Mouse (Mus musculus) gastrocnemius, adult 8-10 months (tissue): ENCODE data around the gene Gm648. TPM values are rescaled to one million over a fixed set of nuclear protein-coding genes. Genes with fewer than 3 reads are reported as not detected.
"Not testable (repeated sequence)": the region's sequence is repeated elsewhere in the genome, so short reads cannot be mapped to it uniquely, and the experiment has no call there.

ENCODE experiments used
- DNase-seq, 2 experiments: peaks; one replicate each; pipeline ENCODE4 v3.0.0; 2022; ENCODE audit warnings: low spot score in 2 of 2
- microRNA-seq: library from miRNA; unstranded; fragments of <30 nt; microRNA quantifications from one replicate; pipeline ENCODE4 v1.2.0, GENCODE M21; 2022
- total RNA-seq, 4 experiments: library from RNA; stranded (reverse); gene quantifications; 2 replicates each; pipeline ENCODE4 v1.2.4; 2022

Gene Gm648
- total RNA-seq: not detected

DNA sequence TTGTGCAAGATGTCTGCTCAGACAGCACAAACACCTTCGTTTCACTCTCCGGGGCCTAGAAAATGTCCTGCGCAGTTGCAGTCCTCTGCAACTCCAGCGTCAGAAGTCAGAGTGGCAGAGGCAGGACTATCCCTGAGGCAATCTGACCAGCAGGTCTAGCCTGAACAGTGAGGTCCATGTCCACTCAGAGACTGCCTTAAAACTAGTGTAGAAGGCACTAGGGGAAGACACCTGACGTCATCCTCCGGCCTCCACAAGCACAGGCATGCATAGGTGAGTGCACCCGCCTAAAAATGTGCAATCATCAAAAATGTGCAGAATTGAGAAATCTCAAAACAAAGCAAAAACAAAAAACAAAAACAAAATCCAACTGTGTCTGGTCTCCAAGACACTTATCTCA, at the start of gene Gm648:
TSS of gene Gm648 (minus strand) at position 101 of the 400 bp plus-strand sequence.
- no peak for DNase-seq

- DNase-seq: peak; percentile 77 to 89
Observed at GRCm38 (mm10) chrX:56597887-56598640, 48.7 kb upstream of the Gm648 start, which contains the start of gene Mmgt1. TSS of gene Mmgt1 (minus strand) at chrX:56598069.

GRCm38 (mm10) chrX:56597219-56597886, 47.9 kb upstream of the Gm648 start:
- DNase-seq: no peak

GRCm38 (mm10) chrX:56578200-56578599, 28.8 kb upstream of the Gm648 start:
- DNase-seq: no peak

GRCm38 (mm10) chrX:56572465-56572864, 23.1 kb upstream of the Gm648 start:
- no peak for DNase-seq

GRCm38 (mm10) chrX:56553584-56553983, 4.2 kb upstream of the Gm648 start:
- no peak for DNase-seq

- no peak for DNase-seq
Observed at GRCm38 (mm10) chrX:56537162-56537561, 12.2 kb downstream of the Gm648 start.

GRCm38 (mm10) chrX:56531266-56531665, 18.1 kb downstream of the Gm648 start:
- DNase-seq: peak; percentile 3 to 19

- not testable (repeated sequence) for DNase-seq
Observed at GRCm38 (mm10) chrX:56524442-56524841, 25.0 kb downstream of the Gm648 start, which contains the start of gene Gm10477. TSS of gene Gm10477 (plus strand) at chrX:56524742.

- DNase-seq: peak in 1 of 2 experiments; percentile 12
Observed at GRCm38 (mm10) chrX:56497241-56497640, 52.2 kb downstream of the Gm648 start.

Small RNA genes lying within 50 kb of the gene (microRNA-seq; reads per million reads assigned to microRNA genes)
- not detected for gene Mir5116

Other genes starting within 250 kb of the Gm648 start
- gene Zfp449, start 203.2 kb downstream of the Gm648 start, total RNA-seq: 1 to 10 TPM; 2.1 to 3.2 (median 2.5) TPM
- under 1 TPM in 1 of 4 experiments, not detected in 3; 0.16 TPM for gene Smim10l2a, start 175.0 kb downstream of the Gm648 start, total RNA-seq
- under 1 TPM in 1 of 4 experiments, not detected in 3; 0.97 TPM for gene Gm2174, start 101.6 kb downstream of the Gm648 start, total RNA-seq
- 1 to 10 TPM; 3.4 to 6.5 (median 4.1) TPM for gene Ints6l, start 94.7 kb downstream of the Gm648 start, total RNA-seq
- not detected for gene Gm10477, start 24.9 kb downstream of the Gm648 start, total RNA-seq
- 10 to 100 TPM; 24.2 to 27.7 (median 25.8) TPM for gene Mmgt1, start 48.5 kb upstream of the Gm648 start, total RNA-seq
- gene Slc9a6, start 60.2 kb upstream of the Gm648 start, total RNA-seq: 10 to 100 TPM; 25.9 to 29.6 (median 27.1) TPM
- gene Fhl1, start 182.2 kb upstream of the Gm648 start, total RNA-seq: 1,000 to 10,000 TPM in 2 of 4 experiments, 100 to 1,000 TPM in 2; 965 to 1,061 (median 1,004) TPM